Mouse (Mus musculus): ENCODE measurements at regions not wholly inside any gene's neighbourhood (a gene's known extent, or its start where the extent isn't known, plus 50 kb on each side); places are given as distances from the start of the nearest gene placed in this dataset.

GRCm38 (mm10) chr4:50291397-50291945, 445.9 kb upstream of the Grin3a start:
- no peak for DNase-seq (ENCODE audit: low spot score)

- DNase-seq (ENCODE audit: low spot score) = no peak
Measured at GRCm38 (mm10) chr4:50286602-50287001, 441.1 kb upstream of the Grin3a start.

- no peak for DNase-seq (ENCODE audit: low spot score)
Measured at GRCm38 (mm10) chr4:50259012-50259601, 413.6 kb upstream of the Grin3a start.

GRCm38 (mm10) chr4:50242042-50242441, 396.5 kb upstream of the Grin3a start:
- no peak for DNase-seq (ENCODE audit: low spot score)

GRCm38 (mm10) chr4:50240951-50241350, 395.4 kb upstream of the Grin3a start:
- no peak for DNase-seq (ENCODE audit: low spot score)

GRCm38 (mm10) chr4:50239386-50239785, 393.8 kb upstream of the Grin3a start:
- no peak for DNase-seq (ENCODE audit: low spot score)

- no peak for DNase-seq (ENCODE audit: low spot score)
Measured at GRCm38 (mm10) chr4:50235476-50235875, 389.9 kb upstream of the Grin3a start.

GRCm38 (mm10) chr4:50203348-50203747, 357.8 kb upstream of the Grin3a start:
- DNase-seq (ENCODE audit: low spot score) = no peak

GRCm38 (mm10) chr4:50177196-50177595, 331.7 kb upstream of the Grin3a start:
- DNase-seq (ENCODE audit: low spot score) = no peak

- no peak for DNase-seq (ENCODE audit: low spot score)
Measured at GRCm38 (mm10) chr4:50176656-50177055, 331.1 kb upstream of the Grin3a start.

GRCm38 (mm10) chr4:50160893-50161292, 315.3 kb upstream of the Grin3a start:
- DNase-seq (ENCODE audit: low spot score) = no peak

GRCm38 (mm10) chr4:50145926-50146325, 300.4 kb upstream of the Grin3a start:
- DNase-seq (ENCODE audit: low spot score) = no peak

- no peak for DNase-seq (ENCODE audit: low spot score)
Measured at GRCm38 (mm10) chr4:50130262-50130661, 284.7 kb upstream of the Grin3a start.

GRCm38 (mm10) chr4:50106557-50106956, 261.0 kb upstream of the Grin3a start:
- no peak for DNase-seq (ENCODE audit: low spot score)

GRCm38 (mm10) chr4:50087860-50088259, 242.3 kb upstream of the Grin3a start:
- DNase-seq (ENCODE audit: low spot score) = no peak

GRCm38 (mm10) chr4:50086676-50087075, 241.1 kb upstream of the Grin3a start:
- DNase-seq (ENCODE audit: low spot score) = no peak

- no peak for DNase-seq (ENCODE audit: low spot score)
Measured at GRCm38 (mm10) chr4:50055519-50055918, 210.0 kb upstream of the Grin3a start.

- no peak for DNase-seq (ENCODE audit: low spot score)
Measured at GRCm38 (mm10) chr4:50041476-50041875, 195.9 kb upstream of the Grin3a start.

GRCm38 (mm10) chr4:50036079-50036478, 190.5 kb upstream of the Grin3a start:
- DNase-seq (ENCODE audit: low spot score) = no peak

- DNase-seq (ENCODE audit: low spot score) = peak; percentile 27
Measured at GRCm38 (mm10) chr4:50025356-50025755, 179.8 kb upstream of the Grin3a start.

Measured in thymus, postnatal 0 days (tissue).